Mouse (Mus musculus) brain, embryonic 14.5 days (tissue): ENCODE measurements around the gene Mfap4. TPM values are rescaled to one million over a fixed set of nuclear protein-coding genes. Genes with fewer than 3 reads are reported as not detected.
A peak's percentile ranks its signal among the peaks of the same experiment; 100 is the strongest.

Source experiments
- DNase-seq: peaks from one replicate; pipeline ENCODE4 v3.0.0-alpha.2; 2011; ENCODE audit warnings: low read depth
- CTCF ChIP-seq: fragments of 200-500 bp; IDR thresholded peaks from 2 replicates; pipeline ENCODE4 v1.5.1; 2012; ENCODE audit warnings: inconsistent platforms, mild to moderate bottlenecking, moderate library complexity, borderline replicate concordance; ENCODE audit not compliant: insufficient read depth, insufficient read length; ENCODE audit errors: extremely low read depth
- POLR2A ChIP-seq: fragments of 200-500 bp; IDR thresholded peaks from 2 replicates; pipeline ENCODE4 v1.6.1; 2012; ENCODE audit warnings: mild to moderate bottlenecking, inconsistent platforms, borderline replicate concordance; ENCODE audit not compliant: poor library complexity, insufficient read depth, insufficient read length, severe bottlenecking; ENCODE audit errors: extremely low read depth
- polyA plus RNA-seq: library from polyadenylated mRNA; depleted of rRNA; stranded (reverse); fragments of >200 nt; gene quantifications from 2 replicates; pipeline ENCODE4 v1.2.3, GENCODE M21; 2012

Mfap4 gene
- polyA plus RNA-seq, 1 experiment: 89.5 TPM

DNA sequence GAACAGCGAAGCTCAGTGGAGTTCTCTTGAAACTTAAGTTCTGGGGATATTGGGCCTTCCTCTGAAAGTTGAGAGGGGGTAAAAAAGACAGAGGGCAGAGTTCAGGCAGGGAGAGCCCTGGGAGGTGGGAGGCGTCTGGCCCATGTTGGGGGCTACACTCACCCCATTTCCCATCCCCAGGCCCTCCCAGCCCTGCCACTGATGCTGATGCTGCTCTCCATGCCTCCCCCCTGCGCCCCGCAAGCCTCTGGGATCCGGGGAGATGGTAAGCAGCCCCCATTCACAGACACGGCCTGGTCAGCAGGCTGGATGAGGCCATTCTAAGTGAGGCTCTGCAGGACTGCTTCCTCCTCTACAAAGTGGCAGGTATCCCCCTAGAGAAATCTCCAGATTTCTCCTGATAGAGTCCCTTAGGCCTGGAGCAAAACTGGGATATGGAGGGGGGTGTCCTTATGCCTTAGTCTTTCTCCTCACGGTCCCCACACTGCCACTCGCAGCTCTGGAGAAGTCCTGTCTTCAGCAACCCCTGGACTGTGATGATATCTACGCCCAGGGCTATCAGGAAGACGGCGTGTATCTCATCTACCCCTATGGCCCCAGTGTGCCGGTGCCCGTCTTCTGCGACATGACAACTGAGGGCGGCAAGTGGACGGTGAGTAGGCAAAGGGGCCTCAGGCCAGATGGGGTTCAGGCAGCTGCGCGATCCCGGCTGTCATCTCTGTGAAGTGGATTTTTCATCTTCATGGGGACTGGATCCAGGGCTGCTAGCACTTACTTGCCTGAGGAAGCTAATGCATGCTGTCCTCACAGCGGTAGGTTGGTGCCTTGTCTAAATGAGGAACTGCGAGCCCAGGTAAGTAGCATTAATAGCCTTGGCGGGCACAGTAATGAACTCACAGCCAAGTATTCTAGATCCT lies 568 bp downstream of the Mfap4 start:
- TF ChIP-seq CTCF (no peak), POLR2A (no peak)

DNA sequence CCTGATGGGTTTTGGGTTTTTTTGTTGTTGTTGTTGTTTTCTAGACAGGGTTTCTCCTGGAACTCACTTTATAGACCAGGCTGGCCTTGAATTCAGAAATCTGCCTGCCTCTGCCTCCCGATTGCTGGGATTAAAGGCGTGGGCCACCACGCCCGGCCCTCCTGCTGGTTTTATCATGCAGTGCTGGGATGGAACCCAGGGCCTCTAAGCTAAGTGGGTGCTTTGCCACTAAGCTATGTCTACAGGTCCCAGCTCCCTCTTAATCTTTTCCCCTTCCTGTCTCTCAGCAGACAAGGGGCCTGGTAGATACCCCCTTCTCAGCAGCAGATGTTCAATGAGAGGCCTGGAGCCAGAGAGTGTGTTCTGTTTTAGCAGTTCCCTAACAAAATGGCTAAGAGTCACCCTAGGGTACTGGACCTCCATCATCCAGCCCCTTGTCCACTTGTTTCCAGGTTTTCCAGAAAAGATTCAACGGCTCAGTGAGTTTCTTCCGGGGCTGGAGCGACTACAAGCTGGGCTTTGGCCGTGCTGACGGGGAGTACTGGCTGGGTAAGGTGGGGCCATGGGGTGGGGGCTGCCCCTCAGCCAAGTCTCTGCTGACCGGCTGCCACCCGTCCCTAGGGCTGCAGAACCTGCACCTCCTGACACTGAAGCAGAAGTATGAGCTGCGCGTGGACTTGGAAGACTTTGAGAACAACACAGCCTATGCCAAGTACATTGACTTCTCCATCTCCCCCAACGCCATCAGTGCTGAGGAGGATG lies 1.4 kb downstream of the Mfap4 start:
- DNase-seq: no peak
- TF ChIP-seq CTCF (no peak), POLR2A (no peak)

More for the DNA sequence above, 568 bp downstream of the Mfap4 start:
- no peak for DNase-seq

DNA sequence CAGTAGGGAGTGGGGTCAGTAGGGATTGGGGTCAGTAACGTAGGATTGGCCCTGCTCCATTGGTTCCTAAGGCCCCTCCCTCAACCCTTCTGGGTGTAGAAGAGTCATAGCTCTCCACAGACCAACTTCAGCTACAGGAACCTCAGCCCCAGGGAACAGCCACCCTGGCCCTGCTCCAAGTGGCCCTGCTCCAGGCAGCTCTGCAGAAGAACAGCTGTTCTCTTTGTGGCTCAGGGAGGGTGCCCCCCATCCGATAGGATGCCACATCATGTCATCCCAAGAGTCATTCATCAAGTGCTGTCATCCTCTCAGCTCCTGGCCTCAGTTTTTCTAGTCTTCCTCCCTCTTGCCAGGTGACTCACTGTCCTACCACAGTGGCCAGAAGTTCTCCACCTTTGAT lies 2.2 kb downstream of the Mfap4 start:
- DNase-seq: peak; percentile 84
- TF ChIP-seq POLR2A: no peak

DNA sequence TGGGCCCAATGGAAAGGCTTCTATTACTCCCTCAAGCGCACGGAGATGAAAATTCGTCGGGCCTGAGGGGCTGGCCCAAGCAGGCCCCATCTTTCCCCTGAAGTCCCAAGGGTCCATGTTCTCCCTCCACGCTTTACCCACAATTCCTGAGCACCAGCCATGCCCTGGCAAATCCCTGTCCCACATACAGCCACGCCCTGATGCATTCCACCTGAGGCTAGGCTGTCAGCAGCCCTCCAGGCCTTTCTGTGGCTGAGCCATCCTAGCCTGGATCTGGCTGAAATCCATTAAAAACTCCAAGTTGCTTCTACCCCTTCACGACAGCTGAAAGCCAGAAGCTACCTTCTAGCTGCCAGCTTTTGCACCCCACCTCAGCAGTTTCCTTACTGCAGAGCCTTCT lies 2.7 kb downstream of the Mfap4 start:
- no peak for DNase-seq

DNA sequence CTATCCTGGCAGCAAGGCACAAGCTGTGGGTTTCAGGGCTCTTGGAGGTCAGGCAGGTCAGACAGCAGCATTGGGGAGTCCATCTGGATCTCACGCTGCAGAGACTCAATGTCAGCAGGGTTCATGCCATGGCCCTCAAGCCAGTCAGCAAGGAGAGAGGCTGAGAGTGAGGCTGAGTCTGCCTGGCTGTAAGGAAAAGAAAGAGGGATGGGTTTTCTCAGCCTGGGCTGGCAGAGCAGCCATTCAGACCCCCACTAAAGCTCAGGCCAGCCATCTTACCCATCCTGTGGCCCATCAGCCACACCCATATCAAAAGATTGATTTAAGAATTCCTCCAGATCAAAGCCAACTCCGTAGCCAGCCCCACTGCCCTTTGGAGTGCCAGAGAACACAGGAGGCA lies 3.9 kb downstream of the Mfap4 start:
- TF ChIP-seq POLR2A (no peak), CTCF (no peak)
- no peak for DNase-seq

More for the DNA sequence above, 2.7 kb downstream of the Mfap4 start:
- TF ChIP-seq CTCF: no peak
- no peak for TF ChIP-seq POLR2A

DNA sequence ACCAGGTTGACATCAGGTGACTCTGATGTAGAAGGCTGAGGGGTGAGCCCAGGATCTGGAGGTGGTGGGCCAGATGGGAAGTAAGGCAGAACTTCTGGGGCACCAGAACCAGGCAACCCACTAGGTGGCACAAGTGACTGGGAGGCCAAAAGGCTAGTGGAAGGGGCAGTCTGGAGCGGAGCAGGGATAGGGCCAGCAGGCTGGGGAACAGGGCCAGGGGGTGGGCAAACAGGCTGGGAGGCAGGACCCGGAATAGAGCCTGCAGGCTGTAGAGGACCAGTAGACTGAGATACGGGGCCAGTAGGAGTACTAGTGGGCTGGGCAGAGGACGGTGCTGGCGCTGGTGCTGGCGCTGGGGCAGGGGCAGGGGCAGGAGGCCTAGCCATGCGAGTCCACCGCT lies 4.6 kb downstream of the Mfap4 start:
- TF ChIP-seq CTCF: no peak
- DNase-seq: no peak

DNA sequence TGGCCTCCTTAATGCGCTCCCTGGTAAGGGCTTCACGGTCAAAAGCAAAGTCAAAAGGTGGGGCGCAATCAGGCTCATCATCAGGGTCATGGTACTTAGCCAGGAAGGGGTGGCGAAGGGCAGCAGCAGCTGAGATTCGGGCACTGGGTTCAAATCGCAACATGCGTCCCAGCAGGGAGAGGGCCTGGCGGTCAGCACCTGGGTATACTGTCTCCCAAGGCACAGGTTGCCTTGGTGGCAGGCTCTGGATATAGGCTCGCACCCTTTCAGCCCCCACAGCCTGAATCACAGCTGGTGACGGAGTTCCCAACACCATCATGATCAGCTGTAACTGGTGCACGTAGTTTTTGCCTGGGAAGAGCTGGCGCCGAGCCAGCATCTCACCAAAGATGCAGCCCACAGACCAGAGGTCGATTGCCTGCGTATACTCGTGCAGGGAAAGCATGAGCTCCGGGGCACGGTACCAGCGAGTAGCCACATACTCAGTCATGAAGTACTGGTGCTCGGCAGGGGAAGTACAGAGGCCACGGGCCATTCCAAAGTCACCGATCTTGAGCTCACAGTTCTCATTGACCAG lies 5.8 kb downstream of the Mfap4 start:
- TF ChIP-seq POLR2A (no peak), CTCF (no peak)
- no peak for DNase-seq

DNA sequence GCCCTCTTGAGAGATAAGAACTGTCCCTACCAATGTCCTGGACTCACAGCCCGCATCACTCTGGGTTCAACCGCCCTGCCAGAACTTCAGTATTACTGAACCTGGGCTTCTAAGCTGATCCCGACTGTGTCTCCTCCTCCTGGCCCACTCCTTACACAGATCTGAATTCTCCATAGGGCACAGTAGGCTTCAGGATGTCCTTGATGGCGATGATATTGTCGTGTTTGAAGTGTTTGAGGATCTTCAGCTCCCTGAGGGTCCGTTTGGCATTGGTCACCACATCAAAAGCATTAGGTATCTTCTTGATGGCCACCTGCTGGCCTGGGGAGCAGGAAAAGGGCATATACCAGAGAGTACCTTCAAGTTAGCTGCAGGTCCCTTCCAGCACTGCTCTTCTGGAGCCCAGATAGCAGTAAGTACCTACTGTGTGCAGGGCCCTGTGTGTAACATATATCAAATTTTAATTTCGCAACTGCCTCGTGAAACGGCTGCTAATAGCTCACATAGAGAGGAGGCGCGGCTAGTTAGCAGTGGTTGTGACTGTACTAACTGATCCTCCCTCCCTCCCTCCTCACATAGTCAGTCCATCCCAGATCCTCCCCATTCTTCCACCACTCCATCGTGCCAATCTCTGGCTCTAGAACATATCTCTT lies 7.6 kb downstream of the Mfap4 start:
- TF ChIP-seq POLR2A: no peak
- no peak for TF ChIP-seq CTCF
- DNase-seq: no peak

DNA sequence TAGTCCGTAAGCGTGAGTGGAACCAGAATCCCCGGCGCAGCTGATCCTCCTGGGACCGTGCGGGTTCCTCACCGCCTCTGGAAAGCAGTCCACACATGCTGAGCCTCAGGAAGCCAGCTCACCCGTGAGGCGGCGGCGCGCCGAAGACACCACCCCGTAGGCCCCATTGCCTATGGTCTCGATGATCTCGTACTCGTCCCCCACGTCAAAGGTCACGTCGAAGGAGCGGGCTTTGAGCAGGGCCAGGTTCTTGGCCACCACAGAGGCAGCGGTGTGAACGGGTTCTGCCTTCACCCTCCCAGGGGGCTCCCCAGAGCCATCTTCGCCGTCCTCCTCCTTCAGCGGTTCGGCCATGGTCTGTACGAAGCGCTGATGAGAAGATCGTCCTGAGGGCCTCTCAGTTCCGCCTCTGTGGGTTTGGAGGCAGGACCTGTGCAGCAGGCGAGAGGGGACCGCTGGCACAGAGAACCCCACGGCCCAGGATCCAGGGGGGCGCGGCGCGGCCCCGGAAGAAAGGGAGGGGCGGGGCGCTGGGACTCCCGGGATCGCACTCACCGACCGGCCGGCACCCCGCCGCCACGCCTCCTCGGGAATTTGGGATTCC lies 8.4 kb downstream of the Mfap4 start:
- DNase-seq: no peak
- TF ChIP-seq POLR2A (no peak), CTCF (no peak)

DNA sequence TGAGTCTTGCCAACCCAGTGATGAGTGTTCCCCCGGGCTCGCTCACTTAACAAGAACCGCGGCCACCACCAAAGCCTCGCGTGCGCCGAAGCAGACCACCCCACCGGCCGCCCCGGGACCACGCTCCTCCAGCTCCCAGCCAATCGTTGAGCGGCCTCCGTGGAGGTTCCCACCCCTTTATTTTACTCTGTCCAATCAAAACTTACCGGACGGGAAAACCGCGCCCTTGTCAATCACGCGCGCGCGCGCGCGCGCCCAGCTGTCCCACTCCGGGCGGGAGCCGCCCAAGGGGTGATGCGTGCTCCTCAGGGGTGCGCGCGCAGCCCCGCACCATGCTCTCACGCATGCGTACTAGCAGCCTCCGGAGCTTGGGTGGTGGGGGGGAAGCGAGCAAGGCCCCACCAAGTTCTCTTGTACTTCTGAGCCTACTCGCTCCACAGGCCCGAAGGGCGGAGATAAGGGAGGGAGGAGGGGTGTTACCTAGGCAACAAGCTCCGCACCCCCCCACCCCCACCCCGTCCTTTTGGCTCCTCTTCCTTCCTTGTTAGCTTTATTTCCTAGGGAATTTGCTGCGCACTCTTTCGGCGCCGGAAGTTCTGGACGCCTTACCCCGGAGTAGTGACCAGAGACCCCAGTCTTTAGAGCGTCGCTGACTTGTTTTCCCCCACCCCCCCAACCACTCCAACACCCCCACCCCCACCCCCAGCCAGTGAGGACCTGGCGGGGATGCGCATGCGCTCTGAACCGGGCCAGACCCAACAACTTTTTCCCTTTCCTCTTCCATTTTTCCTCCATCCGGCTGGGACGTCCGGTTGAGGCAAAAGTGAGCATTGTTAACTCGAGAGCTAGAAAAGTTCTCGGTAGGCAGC lies 9.1 kb downstream of the Mfap4 start, which contains the start of gene Mapk7:
Mapk7 (minus strand) TSS at position 278 of the 869 bp plus-strand sequence.
- TF ChIP-seq POLR2A: no peak; the same call in 1 of the 2 replicates
- TF ChIP-seq CTCF: no peak
- DNase-seq: peak; percentile 100
